Mouse (Mus musculus): ENCODE measurements around the gene Coro1b.

DNA sequence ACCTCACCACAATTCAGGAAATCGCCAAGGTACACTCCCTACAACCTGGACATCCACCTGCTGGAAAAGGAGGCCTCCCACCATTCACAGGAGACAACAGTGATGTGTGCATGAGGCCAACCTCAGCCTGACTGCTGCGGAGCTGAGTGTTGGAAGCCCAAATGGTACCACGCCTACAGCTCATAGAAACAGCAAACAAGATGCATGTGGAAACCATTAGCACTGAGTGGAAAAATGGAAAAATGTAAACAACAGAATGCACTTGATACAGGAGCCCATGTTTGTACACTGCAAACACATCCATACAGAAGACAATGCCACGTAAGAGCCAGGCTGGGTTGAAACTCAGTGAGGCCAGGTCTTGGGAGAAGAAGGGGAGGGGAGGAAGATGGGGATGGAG lies 24.0 kb upstream of the Coro1b start:
- TF ChIP-seq CTCF (IDR thresholded peaks at IDR 0.05; ENCODE audit: low read depth) (no peak), EP300 (IDR thresholded peaks at IDR 0.05; ENCODE audit: low read depth) (no peak)

Data from liver, postnatal 0 days (tissue).